Mouse (Mus musculus): Measurements from ENCODE around the gene Nup107.

GRCm38 (mm10) chr10:117766111-117766895 is 26.2 kb downstream of the Nup107 start:
- no peak for TF ChIP-seq GATA1 (IDR thresholded peaks at IDR 0.05; ENCODE audit: low read length)
- no peak for TF ChIP-seq TAL1 (IDR thresholded peaks at IDR 0.05; ENCODE audit: low read length)

All from erythroblast, embryonic 14.5 days (primary cell).